Mouse (Mus musculus): Measurements from ENCODE around the gene Prcd. TPM values are rescaled to one million over a fixed set of nuclear protein-coding genes. Genes with fewer than 3 reads are reported as not detected.

Gene Prcd
- polyA plus RNA-seq, 1 experiment, result 14.2 TPM

- DNase-seq, result peak; percentile 56 to 68
- WGBS, result 11% methylated on average over 15 of the region's 15 CpGs
- Histone ChIP-seq H3K4me3 (replicated peaks; ENCODE audit: insufficient read depth, low read depth, low read length) (no peak overlapping the region), H3K4me1 (ENCODE audit: control insufficient read depth, insufficient read depth, low read length) (peaks cover 73% of the 10 kb centered on the region), H3K27ac (ENCODE audit: insufficient read depth, low read length) (no peak overlapping the region), H3K27me3 (ENCODE audit: control insufficient read depth, insufficient read depth, low read length) (no peaks in the 10 kb centered on the region)
- TF ChIP-seq CTCF (IDR thresholded peaks at IDR 0.05; ENCODE audit: borderline replicate concordance, insufficient read depth, low read depth, low read length), result no peak
- no peak for TF ChIP-seq POLR2A (IDR thresholded peaks at IDR 0.05; ENCODE audit: borderline replicate concordance, insufficient read depth, low read length)
Measured at GRCm38 (mm10) chr11:116615735-116616437, 37.4 kb upstream of the Prcd start.

GRCm38 (mm10) chr11:116616438-116617118, 36.8 kb upstream of the Prcd start:
- DNase-seq, result peak in 1 of 2 experiments; percentile 13
- WGBS, result 77% methylated on average over 10 of the region's 10 CpGs
- H3K4me3 ChIP-seq (replicated peaks; ENCODE audit: insufficient read depth, low read depth, low read length), result no peak overlapping the region

DNA sequence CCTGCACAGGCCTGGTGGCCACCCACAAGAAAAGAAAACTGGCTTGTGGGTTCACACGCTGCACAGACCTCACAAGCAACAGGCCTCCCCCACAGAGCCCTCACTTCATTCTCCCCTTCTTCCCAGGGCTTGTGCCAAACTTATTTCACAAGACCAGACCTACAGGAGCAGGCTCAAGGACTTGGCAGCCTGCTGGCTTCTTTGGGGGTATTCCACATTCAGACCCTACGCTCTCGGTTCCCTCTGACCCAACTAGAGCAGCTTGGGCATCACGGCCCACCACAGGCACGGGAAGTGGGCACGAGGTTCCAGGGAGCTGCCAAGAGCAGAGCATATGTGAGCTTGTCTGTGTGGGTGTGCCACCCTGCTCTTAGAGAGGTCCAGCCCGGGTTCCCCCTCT, 35.7 kb upstream of the Prcd start:
- Histone ChIP-seq H3K27me3 (ENCODE audit: control insufficient read depth, insufficient read depth, low read length) (no peaks in the 10 kb centered on the region), H3K27ac (ENCODE audit: insufficient read depth, low read length) (no peak overlapping the region), H3K4me3 (replicated peaks; ENCODE audit: insufficient read depth, low read depth, low read length) (no peak overlapping the region), H3K4me1 (ENCODE audit: control insufficient read depth, insufficient read depth, low read length) (peaks cover 87% of the 10 kb centered on the region)
- WGBS, result 37% methylated on average over 7 of the region's 7 CpGs
- peak in 1 of 2 experiments; percentile 18 for DNase-seq
- TF ChIP-seq POLR2A (IDR thresholded peaks at IDR 0.05; ENCODE audit: borderline replicate concordance, insufficient read depth, low read length) (no peak), CTCF (IDR thresholded peaks at IDR 0.05; ENCODE audit: borderline replicate concordance, insufficient read depth, low read depth, low read length) (no peak)

More at GRCm38 (mm10) chr11:116616438-116617118, 36.8 kb upstream of the Prcd start:
- Histone ChIP-seq H3K27ac (ENCODE audit: insufficient read depth, low read length) (no peak overlapping the region), H3K4me1 (ENCODE audit: control insufficient read depth, insufficient read depth, low read length) (peaks cover 77% of the 10 kb centered on the region), H3K27me3 (ENCODE audit: control insufficient read depth, insufficient read depth, low read length) (no peaks in the 10 kb centered on the region)
- TF ChIP-seq CTCF (IDR thresholded peaks at IDR 0.05; ENCODE audit: borderline replicate concordance, insufficient read depth, low read depth, low read length) (no peak), POLR2A (IDR thresholded peaks at IDR 0.05; ENCODE audit: borderline replicate concordance, insufficient read depth, low read length) (no peak)

GRCm38 (mm10) chr11:116618666-116619065, 34.7 kb upstream of the Prcd start:
- no peak overlapping the region for H3K4me3 ChIP-seq (replicated peaks; ENCODE audit: insufficient read depth, low read depth, low read length)
- no peak for DNase-seq
- no peak for TF ChIP-seq POLR2A (IDR thresholded peaks at IDR 0.05; ENCODE audit: borderline replicate concordance, insufficient read depth, low read length)
- TF ChIP-seq CTCF (IDR thresholded peaks at IDR 0.05; ENCODE audit: borderline replicate concordance, insufficient read depth, low read depth, low read length), result no peak
- H3K27ac ChIP-seq (ENCODE audit: insufficient read depth, low read length), result no peak overlapping the region
- peaks cover 80% of the 10 kb centered on the region for H3K4me1 ChIP-seq (ENCODE audit: control insufficient read depth, insufficient read depth, low read length)
- WGBS, result 96% methylated on average over 7 of the region's 7 CpGs
- H3K27me3 ChIP-seq (ENCODE audit: control insufficient read depth, insufficient read depth, low read length), result no peaks in the 10 kb centered on the region

GRCm38 (mm10) chr11:116619156-116619555, 34.2 kb upstream of the Prcd start:
- WGBS, result 8% methylated on average over 7 of the region's 7 CpGs
- H3K4me3 ChIP-seq (replicated peaks; ENCODE audit: insufficient read depth, low read depth, low read length), result no peak overlapping the region
- no peak overlapping the region for H3K27ac ChIP-seq (ENCODE audit: insufficient read depth, low read length)
- H3K4me1 ChIP-seq (ENCODE audit: control insufficient read depth, insufficient read depth, low read length), result peaks cover 80% of the 10 kb centered on the region
- TF ChIP-seq POLR2A (IDR thresholded peaks at IDR 0.05; ENCODE audit: borderline replicate concordance, insufficient read depth, low read length) (no peak), CTCF (IDR thresholded peaks at IDR 0.05; ENCODE audit: borderline replicate concordance, insufficient read depth, low read depth, low read length) (no peak)
- DNase-seq, result peak; percentile 75
- no peaks in the 10 kb centered on the region for H3K27me3 ChIP-seq (ENCODE audit: control insufficient read depth, insufficient read depth, low read length)

- Histone ChIP-seq H3K27ac (ENCODE audit: insufficient read depth, low read length) (no peak overlapping the region), H3K4me3 (replicated peaks; ENCODE audit: insufficient read depth, low read depth, low read length) (no peak overlapping the region), H3K27me3 (ENCODE audit: control insufficient read depth, insufficient read depth, low read length) (no peaks in the 10 kb centered on the region), H3K4me1 (ENCODE audit: control insufficient read depth, insufficient read depth, low read length) (peaks cover 81% of the 10 kb centered on the region)
- TF ChIP-seq CTCF (IDR thresholded peaks at IDR 0.05; ENCODE audit: borderline replicate concordance, insufficient read depth, low read depth, low read length) (no peak), POLR2A (IDR thresholded peaks at IDR 0.05; ENCODE audit: borderline replicate concordance, insufficient read depth, low read length) (no peak)
- DNase-seq, result no peak
- WGBS, result 31% methylated on average over 8 of the region's 8 CpGs
Measured at GRCm38 (mm10) chr11:116619561-116619960, 33.8 kb upstream of the Prcd start.

- Histone ChIP-seq H3K4me1 (ENCODE audit: control insufficient read depth, insufficient read depth, low read length) (peaks cover 77% of the 10 kb centered on the region), H3K4me3 (replicated peaks; ENCODE audit: insufficient read depth, low read depth, low read length) (no peak overlapping the region), H3K27ac (ENCODE audit: insufficient read depth, low read length) (no peak overlapping the region), H3K27me3 (ENCODE audit: control insufficient read depth, insufficient read depth, low read length) (no peaks in the 10 kb centered on the region)
- TF ChIP-seq CTCF (IDR thresholded peaks at IDR 0.05; ENCODE audit: borderline replicate concordance, insufficient read depth, low read depth, low read length) (no peak), POLR2A (IDR thresholded peaks at IDR 0.05; ENCODE audit: borderline replicate concordance, insufficient read depth, low read length) (no peak)
- WGBS, result 40% methylated on average over 9 of the region's 9 CpGs
- peak in 1 of 2 experiments; percentile 24 for DNase-seq
Measured at GRCm38 (mm10) chr11:116620073-116620472, 33.3 kb upstream of the Prcd start.
